Mouse (Mus musculus) megakaryocyte, embryonic 14.5 days (primary cell): Measurements from ENCODE around the gene Vgll3.

Experiments used
- FLI1 ChIP-seq: IDR thresholded peaks from 2 replicates; pipeline ENCODE4 v1.6.1; 2012; ENCODE audit warnings: low read length, inconsistent platforms, mixed read lengths
- GATA1 ChIP-seq: IDR thresholded peaks from 3 replicates; pipeline ENCODE4 v1.6.1; 2012; ENCODE audit warnings: mixed read lengths, low read length, inconsistent platforms, borderline replicate concordance

DNA sequence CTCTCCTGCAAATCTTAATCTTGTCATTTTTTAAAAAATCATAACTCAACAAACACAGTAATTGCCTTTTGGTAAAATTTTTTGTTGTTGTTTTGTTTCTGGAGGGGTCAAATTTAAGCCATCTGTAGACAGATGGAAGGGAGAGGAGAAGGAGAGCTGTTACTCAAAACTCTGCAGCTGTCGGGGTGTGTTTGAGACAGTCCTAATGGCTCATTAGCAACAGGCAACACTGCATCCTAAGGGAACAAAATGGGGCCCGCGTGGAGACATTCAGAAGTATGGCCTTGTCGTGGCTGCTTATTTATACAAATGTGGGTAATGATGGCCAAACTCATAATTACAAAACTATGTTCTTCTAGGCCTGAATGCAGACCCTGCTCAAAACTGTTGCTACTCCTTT lies 73.9 kb downstream of the Vgll3 start:
- no peak for TF ChIP-seq GATA1
- TF ChIP-seq FLI1: no peak
